Mouse (Mus musculus): ENCODE data around the gene Zfyve1. TPM values are rescaled to one million over a fixed set of nuclear protein-coding genes. Genes with fewer than 3 reads are reported as not detected.
"Not testable (repeated sequence)": the region's sequence is repeated elsewhere in the genome, so short reads cannot be mapped to it uniquely, and the experiment has no call there.

The Zfyve1 gene
- 11.2 and 16.9 TPM in 2 replicates for polyA plus RNA-seq (2014; fragmentation: Nextera tagmentation; extraction: Ambion mirVana)

DNA sequence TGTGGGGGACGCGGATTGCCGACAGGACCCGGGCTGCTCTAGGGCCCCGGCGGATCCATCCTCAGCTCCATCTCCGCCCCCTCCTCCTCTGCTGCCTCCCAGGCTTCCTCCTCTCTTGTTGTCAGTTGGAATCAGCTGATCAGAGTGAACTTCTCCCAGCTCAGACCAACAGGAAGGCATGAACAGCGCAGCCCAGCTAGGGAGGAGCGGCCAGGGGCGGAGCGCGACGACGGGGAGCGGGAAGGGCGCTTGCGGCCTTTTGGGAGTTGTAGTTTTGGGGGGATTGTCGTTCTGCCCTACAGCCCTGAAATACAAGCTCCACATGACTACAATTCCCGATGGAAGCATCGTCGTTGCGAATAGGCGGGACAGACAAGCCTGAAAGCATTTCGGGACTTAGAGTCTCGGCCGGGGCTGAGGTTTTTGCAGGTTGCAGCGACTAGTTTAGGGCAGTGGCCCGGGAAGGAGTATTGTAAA is at the start of gene Zfyve1:
Zfyve1 (minus strand) TSS at position 198 of the 477 bp plus-strand sequence.
- peak; percentile 98 for ATAC-seq (ENCODE audit: low FRiP score, low TSS enrichment)
- peak within 1 kb of the TSS; percentile 72 for H3K27ac ChIP-seq (ENCODE audit: low read depth, low read length)
- WGBS: under 1% methylated on average over 28 of the region's 28 CpGs
- H3K9ac ChIP-seq (ENCODE audit: low read depth, low read length): peak within 1 kb of the TSS; percentile 91
- peak within 1 kb of the TSS; percentile 55 for H3K4me2 ChIP-seq (replicated peaks; ENCODE audit: low read depth, low read length)
- H3K36me3 ChIP-seq (ENCODE audit: control insufficient read depth, insufficient read depth, low read length): peaks cover 16% of the 10 kb centered on the region; the same call in 1 of the 2 replicates
- H3K9me3 ChIP-seq (ENCODE audit: control insufficient read depth, low read length): no peaks in the 10 kb centered on the region
- peak within 1 kb of the TSS; percentile 85 for H3K4me3 ChIP-seq (ENCODE audit: low read length)
- H3K27me3 ChIP-seq (ENCODE audit: control insufficient read depth, insufficient read depth, low read length): no peaks in the 10 kb centered on the region
- peaks cover 6% of the 10 kb centered on the region for H3K4me1 ChIP-seq (ENCODE audit: control insufficient read depth, insufficient read depth, low read length)

GRCm38 (mm10) chr12:83643116-83643515 is 46.1 kb upstream of the Zfyve1 start:
- ATAC-seq (ENCODE audit: low FRiP score, low TSS enrichment): no peak
- H3K36me3 ChIP-seq (ENCODE audit: control insufficient read depth, insufficient read depth, low read length): peaks cover 48% of the 10 kb centered on the region

GRCm38 (mm10) chr12:83641233-83641632 is 44.2 kb upstream of the Zfyve1 start:
- Histone ChIP-seq H3K4me3 (ENCODE audit: low read length) (no peak overlapping the region), H3K27ac (ENCODE audit: low read depth, low read length) (no peak overlapping the region), H3K9me3 (ENCODE audit: control insufficient read depth, low read length) (no peaks in the 10 kb centered on the region), H3K9ac (ENCODE audit: low read depth, low read length) (no peak overlapping the region), H3K36me3 (ENCODE audit: control insufficient read depth, insufficient read depth, low read length) (peaks cover 49% of the 10 kb centered on the region), H3K4me1 (ENCODE audit: control insufficient read depth, insufficient read depth, low read length) (no peaks in the 10 kb centered on the region), H3K27me3 (ENCODE audit: control insufficient read depth, insufficient read depth, low read length) (no peaks in the 10 kb centered on the region), H3K4me2 (replicated peaks; ENCODE audit: low read depth, low read length) (no peak overlapping the region)
- ATAC-seq (ENCODE audit: low FRiP score, low TSS enrichment): no peak
- WGBS: 98% methylated on average over 2 of the region's 2 CpGs

More at GRCm38 (mm10) chr12:83643116-83643515, 46.1 kb upstream of the Zfyve1 start:
- WGBS: 88% methylated on average over 1 of the region's 1 CpGs
- H3K4me3 ChIP-seq (ENCODE audit: low read length): no peak overlapping the region
- H3K27me3 ChIP-seq (ENCODE audit: control insufficient read depth, insufficient read depth, low read length): no peaks in the 10 kb centered on the region
- no peaks in the 10 kb centered on the region for H3K9me3 ChIP-seq (ENCODE audit: control insufficient read depth, low read length)
- H3K4me2 ChIP-seq (replicated peaks; ENCODE audit: low read depth, low read length): no peak overlapping the region
- no peaks in the 10 kb centered on the region for H3K4me1 ChIP-seq (ENCODE audit: control insufficient read depth, insufficient read depth, low read length)
- H3K9ac ChIP-seq (ENCODE audit: low read depth, low read length): no peak overlapping the region
- H3K27ac ChIP-seq (ENCODE audit: low read depth, low read length): no peak overlapping the region

DNA sequence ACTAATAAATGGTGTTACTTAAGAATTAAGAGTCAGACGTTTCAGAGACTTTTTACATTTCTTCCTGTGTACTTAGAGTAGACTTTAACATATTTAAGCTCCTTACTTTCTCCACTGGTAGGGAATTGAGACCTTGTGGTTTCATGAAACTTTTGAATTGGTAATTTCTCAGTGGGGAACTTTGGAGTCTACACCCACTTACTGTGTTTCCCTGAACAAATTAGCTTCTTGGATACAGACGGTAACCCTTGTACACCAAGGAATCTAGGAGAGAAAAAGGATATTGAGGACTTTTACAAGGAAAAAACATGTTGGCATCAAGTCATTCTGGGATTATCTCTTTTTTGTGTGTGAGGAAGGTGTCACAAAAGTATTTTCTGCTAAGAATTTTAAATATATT is 36.8 kb upstream of the Zfyve1 start:
- H3K27ac ChIP-seq (ENCODE audit: low read depth, low read length): no peak overlapping the region
- ATAC-seq (ENCODE audit: low FRiP score, low TSS enrichment): no peak
- H3K27me3 ChIP-seq (ENCODE audit: control insufficient read depth, insufficient read depth, low read length): no peaks in the 10 kb centered on the region
- 53% methylated on average over 2 of the region's 2 CpGs for WGBS
- H3K36me3 ChIP-seq (ENCODE audit: control insufficient read depth, insufficient read depth, low read length): peaks cover 25% of the 10 kb centered on the region
- peaks cover 7% of the 10 kb centered on the region for H3K4me1 ChIP-seq (ENCODE audit: control insufficient read depth, insufficient read depth, low read length)
- H3K9me3 ChIP-seq (ENCODE audit: control insufficient read depth, low read length): no peaks in the 10 kb centered on the region
- peak overlapping the region; percentile 64 for H3K4me2 ChIP-seq (replicated peaks; ENCODE audit: low read depth, low read length)
- peak overlapping the region; percentile 7; the same call in 1 of the 2 replicates for H3K9ac ChIP-seq (ENCODE audit: low read depth, low read length)
- H3K4me3 ChIP-seq (ENCODE audit: low read length): peak overlapping the region; percentile 77

- Histone ChIP-seq H3K27me3 (ENCODE audit: control insufficient read depth, insufficient read depth, low read length) (no peaks in the 10 kb centered on the region), H3K4me3 (ENCODE audit: low read length) (peak overlapping the region; percentile 77), H3K36me3 (ENCODE audit: control insufficient read depth, insufficient read depth, low read length) (peaks cover 25% of the 10 kb centered on the region), H3K4me2 (replicated peaks; ENCODE audit: low read depth, low read length) (peak overlapping the region; percentile 64), H3K9ac (ENCODE audit: low read depth, low read length) (peak overlapping the region; percentile 96), H3K27ac (ENCODE audit: low read depth, low read length) (peak overlapping the region; percentile 96), H3K9me3 (ENCODE audit: control insufficient read depth, low read length) (no peaks in the 10 kb centered on the region), H3K4me1 (ENCODE audit: control insufficient read depth, insufficient read depth, low read length) (peaks cover 7% of the 10 kb centered on the region)
- WGBS: 0% methylated on average over 20 of the region's 20 CpGs
- ATAC-seq (ENCODE audit: low FRiP score, low TSS enrichment): peak; percentile 67
Observed at GRCm38 (mm10) chr12:83632680-83633025, 35.6 kb upstream of the Zfyve1 start.

GRCm38 (mm10) chr12:83631743-83632679 is 35.0 kb upstream of the Zfyve1 start:
- H3K27me3 ChIP-seq (ENCODE audit: control insufficient read depth, insufficient read depth, low read length): no peaks in the 10 kb centered on the region
- under 1% methylated on average over 51 of the region's 68 CpGs for WGBS
- H3K4me2 ChIP-seq (replicated peaks; ENCODE audit: low read depth, low read length): peak overlapping the region; percentile 71
- ATAC-seq (ENCODE audit: low FRiP score, low TSS enrichment): peak; percentile 100
- peak overlapping the region; percentile 77 for H3K4me3 ChIP-seq (ENCODE audit: low read length)
- no peaks in the 10 kb centered on the region for H3K9me3 ChIP-seq (ENCODE audit: control insufficient read depth, low read length)
- peaks cover 18% of the 10 kb centered on the region for H3K36me3 ChIP-seq (ENCODE audit: control insufficient read depth, insufficient read depth, low read length)
- peak overlapping the region; percentile 96 for H3K9ac ChIP-seq (ENCODE audit: low read depth, low read length)
- H3K27ac ChIP-seq (ENCODE audit: low read depth, low read length): peak overlapping the region; percentile 96
- H3K4me1 ChIP-seq (ENCODE audit: control insufficient read depth, insufficient read depth, low read length): peaks cover 7% of the 10 kb centered on the region

DNA sequence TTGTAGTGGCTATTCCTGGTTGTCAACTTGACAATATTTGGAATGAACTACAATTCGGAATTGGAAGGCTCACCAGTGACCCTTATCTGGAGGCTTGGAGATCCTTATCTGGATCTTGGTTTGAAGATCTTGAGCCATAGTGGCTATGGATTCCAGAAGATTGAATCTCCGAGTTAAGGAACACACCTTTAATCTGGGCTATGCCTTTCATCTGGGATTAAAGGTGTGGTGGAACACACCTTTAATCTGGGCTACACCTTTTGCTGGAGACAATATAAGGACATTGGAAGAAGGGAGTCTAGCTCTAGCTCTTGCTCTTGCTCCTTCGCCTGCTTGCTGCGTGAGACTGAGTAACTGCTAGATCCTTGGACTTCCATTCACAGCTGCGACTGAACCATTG is 33.9 kb upstream of the Zfyve1 start, which contains the start of gene Rbm25:
Rbm25 (plus strand) TSS at position 301 of the 400 bp plus-strand sequence.
- Histone ChIP-seq H3K4me2 (replicated peaks; ENCODE audit: low read depth, low read length) (peak within 1 kb of the TSS; percentile 71), H3K4me3 (ENCODE audit: low read length) (peak within 1 kb of the TSS; percentile 77), H3K9ac (ENCODE audit: low read depth, low read length) (peak within 1 kb of the TSS; percentile 96), H3K27ac (ENCODE audit: low read depth, low read length) (peak within 1 kb of the TSS; percentile 96)
- not testable (repeated sequence) for H3K9me3 ChIP-seq (ENCODE audit: control insufficient read depth, low read length); H3K27me3 ChIP-seq (ENCODE audit: control insufficient read depth, insufficient read depth, low read length); H3K36me3 ChIP-seq (ENCODE audit: control insufficient read depth, insufficient read depth, low read length); ATAC-seq (ENCODE audit: low FRiP score, low TSS enrichment); H3K4me1 ChIP-seq (ENCODE audit: control insufficient read depth, insufficient read depth, low read length)
- no CpG with 5 or more reads among the region's 5 CpGs for WGBS

DNA sequence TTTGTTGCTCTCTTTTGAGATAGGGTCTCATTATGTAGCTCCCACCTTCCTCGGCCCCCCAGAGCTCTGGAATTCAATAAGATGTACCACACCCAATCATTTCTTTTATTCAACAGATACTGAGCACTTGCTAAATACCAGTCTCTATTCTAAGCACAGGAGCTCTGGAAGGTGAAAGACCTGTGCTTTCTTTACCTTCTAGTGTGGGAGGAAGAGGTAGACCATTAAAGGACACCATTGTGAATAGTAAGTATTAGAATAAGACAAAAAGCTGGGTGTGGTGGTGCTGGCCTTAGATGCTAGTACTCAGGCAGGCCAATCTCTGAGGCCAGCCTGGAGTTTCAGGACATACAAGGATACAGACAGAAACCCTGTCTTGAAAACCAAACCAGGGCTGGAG is 27.3 kb upstream of the Zfyve1 start:
- H3K27me3 ChIP-seq (ENCODE audit: control insufficient read depth, insufficient read depth, low read length): no peaks in the 10 kb centered on the region
- no peaks in the 10 kb centered on the region for H3K4me1 ChIP-seq (ENCODE audit: control insufficient read depth, insufficient read depth, low read length)
- H3K36me3 ChIP-seq (ENCODE audit: control insufficient read depth, insufficient read depth, low read length): no peaks in the 10 kb centered on the region
- no peak overlapping the region for H3K4me2 ChIP-seq (replicated peaks; ENCODE audit: low read depth, low read length)
- no peak overlapping the region for H3K27ac ChIP-seq (ENCODE audit: low read depth, low read length)
- no peak overlapping the region for H3K4me3 ChIP-seq (ENCODE audit: low read length)
- no peaks in the 10 kb centered on the region for H3K9me3 ChIP-seq (ENCODE audit: control insufficient read depth, low read length)
- H3K9ac ChIP-seq (ENCODE audit: low read depth, low read length): no peak overlapping the region
- 77% methylated on average over 1 of the region's 1 CpGs for WGBS
- ATAC-seq (ENCODE audit: low FRiP score, low TSS enrichment): no peak

All from kidney, embryonic 14.5 days (tissue).